Mouse (Mus musculus) bone marrow, adult 2 months (tissue): Measurements from ENCODE around the gene Rspo4.

Experiments used
- CTCF ChIP-seq: fragments of 200-500 bp; IDR thresholded peaks from 2 replicates; pipeline ENCODE4 v1.5.1; 2011; ENCODE audit warnings: low read length, control low read depth; ENCODE audit not compliant: control insufficient read depth, insufficient read depth
- POLR2A ChIP-seq: fragments of 200-500 bp; IDR thresholded peaks from 2 replicates; pipeline ENCODE4 v1.6.1; 2011; ENCODE audit warnings: low read depth, mild to moderate bottlenecking, control low read depth, low read length, borderline replicate concordance; ENCODE audit not compliant: control insufficient read depth

- TF ChIP-seq POLR2A (peak; percentile 4; the same call in 1 of the 2 replicates), CTCF (no peak)
These were observed 68.3 kb downstream of the Rspo4 start, which contains the start of gene Angpt4 for GRCm38 (mm10) chr2:151910919-151911500.
